Mouse (Mus musculus): Measurements from ENCODE around the gene 1700034J05Rik.

- TF ChIP-seq CTCF (IDR thresholded peaks at IDR 0.05; ENCODE audit: low read depth) (no peak), EP300 (optimal IDR thresholded peaks at IDR 0.05) (no peak)
Observed at GRCm38 (mm10) chr6:146947186-146947585, 7.0 kb downstream of the 1700034J05Rik start.
